Mouse (Mus musculus) bone marrow macrophage, adult 2 months (primary cell): ENCODE results near the gene Ttc7b.

ENCODE experiments used
- CTCF ChIP-seq: IDR thresholded peaks from 2 replicates; pipeline ENCODE4 v1.5.1; 2012; ENCODE audit warnings: low read depth, mild to moderate bottlenecking, low read length, moderate library complexity
- POLR2A ChIP-seq: IDR thresholded peaks from 2 replicates; pipeline ENCODE4 v1.6.1; 2012; ENCODE audit warnings: mild to moderate bottlenecking, low read depth, low read length, borderline replicate concordance

DNA sequence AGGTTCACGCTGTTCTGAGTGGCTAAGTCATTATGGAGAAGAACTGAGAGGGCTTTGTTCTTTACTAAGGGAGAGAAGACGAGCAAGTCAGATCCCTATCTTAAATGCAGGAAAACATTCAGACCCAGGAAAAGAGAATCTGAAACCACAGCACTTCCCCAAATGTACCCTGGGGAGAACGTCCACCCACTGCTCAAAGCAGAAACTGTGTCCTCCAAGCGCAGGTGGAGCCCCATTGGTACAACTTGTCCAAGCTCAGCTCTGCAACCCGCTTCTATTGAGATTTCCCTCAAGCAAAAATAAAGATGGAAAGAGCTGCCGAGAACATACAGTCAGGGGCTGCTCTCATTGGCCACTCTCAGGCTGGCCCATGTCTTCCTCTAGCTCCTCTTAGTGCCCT, 168.5 kb downstream of the Ttc7b start:
- TF ChIP-seq CTCF (no peak), POLR2A (no peak)
